Mouse (Mus musculus) neural tube, embryonic 15.5 days (tissue): ENCODE results near the gene Msi2. TPM values are rescaled to one million over a fixed set of nuclear protein-coding genes. Genes with fewer than 3 reads are reported as not detected.
A peak's percentile ranks its signal among the peaks of the same experiment; 100 is the strongest.

Experiments
- ATAC-seq: fragments of 200-750 bp; cut with Nextera tagmentation; 2 replicates; pipeline ENCODE4 v1.8.0; 2017; ENCODE audit warnings: mild to moderate bottlenecking, moderate TSS enrichment, moderate library complexity; ENCODE audit not compliant: low FRiP score
- H3K27ac ChIP-seq: fragments of 300-500 bp; sonication (generic); replicated peaks from 2 replicates; pipeline ENCODE4 v1.5.1; 2015; ENCODE audit warnings: mild to moderate bottlenecking, inconsistent platforms
- H3K27me3 ChIP-seq: fragments of 300-500 bp; sonication (generic); replicated peaks from 2 replicates; pipeline ENCODE4 v1.6.1; 2015; ENCODE audit warnings: inconsistent platforms
- H3K36me3 ChIP-seq: fragments of 300-500 bp; sonication (generic); 2 replicates; pipeline ENCODE4 v1.6.1; 2015; ENCODE audit warnings: inconsistent platforms
- H3K4me1 ChIP-seq: fragments of 300-500 bp; sonication (generic); 2 replicates; pipeline ENCODE4 v1.6.1; 2015; ENCODE audit warnings: inconsistent platforms
- H3K4me2 ChIP-seq: fragments of 300-500 bp; sonication (generic); 2 replicates; pipeline ENCODE4 v1.6.1; 2015; ENCODE audit warnings: inconsistent platforms, mild to moderate bottlenecking, moderate library complexity
- H3K4me3 ChIP-seq: fragments of 300-500 bp; sonication (generic); replicated peaks from 2 replicates; pipeline ENCODE4 v1.5.1; 2015; ENCODE audit warnings: mild to moderate bottlenecking, inconsistent platforms
- H3K9ac ChIP-seq: fragments of 300-500 bp; sonication (generic); replicated peaks from 2 replicates; pipeline ENCODE4 v1.6.1; 2015; ENCODE audit warnings: mild to moderate bottlenecking, inconsistent platforms
- H3K9me3 ChIP-seq: fragments of 300-500 bp; sonication (generic); replicated peaks from 2 replicates; pipeline ENCODE4 v1.6.1; 2016; ENCODE audit warnings: inconsistent platforms
- WGBS: fragments of 180-500 bp; shearing (Covaris S2); methylation state at CpG from one replicate; pipeline ENCODE4 v1.1.7; 2015; ENCODE audit warnings: mixed read lengths; 5-methylcytosine and 5-hydroxymethylcytosine counted together
- polyA plus RNA-seq: library from polyadenylated mRNA; unstranded; fragments of >200 nt; fragmentation: Nextera tagmentation; extraction: Ambion mirVana; gene quantifications from 2 replicates; pipeline ENCODE4 v1.2.1, GENCODE M21; 2015

Gene Msi2
- polyA plus RNA-seq, 1 experiment from 2014 or later: 20.7 TPM

DNA sequence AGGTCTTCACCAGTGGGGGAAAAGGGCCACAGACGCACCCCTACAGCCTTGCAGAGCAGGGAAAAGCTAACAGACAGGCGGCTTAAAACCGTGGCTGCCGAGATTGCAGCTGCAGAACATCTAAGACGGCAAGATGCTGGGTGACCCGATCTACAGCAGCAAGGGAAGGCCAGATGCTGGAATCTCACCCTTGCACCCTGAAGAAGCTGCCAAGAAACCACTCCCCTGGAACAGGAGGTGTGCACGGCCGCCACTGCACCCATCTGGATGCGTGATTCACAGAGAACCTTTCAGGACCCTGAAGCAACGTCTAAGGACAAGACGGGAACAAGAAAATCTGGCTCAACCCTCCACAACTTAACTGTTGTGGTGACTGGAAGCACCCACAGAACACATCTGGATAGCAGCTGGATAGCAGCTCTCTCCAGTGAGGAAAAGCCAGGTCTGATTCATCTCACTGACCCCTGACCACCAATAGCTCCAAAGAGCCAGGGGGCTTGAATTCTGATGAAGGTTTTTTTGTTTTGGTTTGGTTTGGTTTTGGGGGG lies 11.0 kb downstream of the Msi2 start:
- WGBS: 74% methylated on average over 11 of the region's 11 CpGs
- no peaks in the 10 kb centered on the region for H3K27me3 ChIP-seq
- H3K4me1 ChIP-seq: peaks cover 51% of the 10 kb centered on the region
- no peak overlapping the region for H3K27ac ChIP-seq
- no peak overlapping the region for H3K4me3 ChIP-seq
- no peak overlapping the region for H3K4me2 ChIP-seq
- peaks cover 19% of the 10 kb centered on the region for H3K36me3 ChIP-seq
- no peak overlapping the region for H3K9ac ChIP-seq
- H3K9me3 ChIP-seq: no peaks in the 10 kb centered on the region
- ATAC-seq: no peak

DNA sequence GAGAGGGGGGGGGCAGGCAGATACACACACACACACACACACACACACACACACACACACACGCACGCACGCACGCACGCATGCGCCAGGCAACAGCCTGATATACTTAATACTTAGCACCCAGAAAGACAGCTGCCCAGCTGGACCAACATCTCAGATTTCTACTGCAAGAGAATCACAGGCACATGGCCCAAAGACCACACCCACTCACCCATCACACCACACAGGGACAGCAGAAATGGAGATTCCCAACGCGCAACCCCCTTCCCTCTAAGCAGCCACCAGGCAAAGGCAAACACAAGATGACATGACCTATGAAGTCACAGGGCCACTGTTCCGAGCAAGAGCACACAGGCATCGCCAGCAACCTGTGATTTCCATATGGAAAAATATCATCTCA lies 13.6 kb downstream of the Msi2 start:
- H3K4me3 ChIP-seq: no peak overlapping the region
- 68% methylated on average over 10 of the region's 10 CpGs for WGBS
- no peak overlapping the region for H3K4me2 ChIP-seq
- no peaks in the 10 kb centered on the region for H3K9me3 ChIP-seq
- no peak for ATAC-seq
- H3K27me3 ChIP-seq: no peaks in the 10 kb centered on the region
- H3K27ac ChIP-seq: no peak overlapping the region
- H3K9ac ChIP-seq: no peak overlapping the region
- peaks cover 20% of the 10 kb centered on the region for H3K36me3 ChIP-seq
- H3K4me1 ChIP-seq: peaks cover 63% of the 10 kb centered on the region

DNA sequence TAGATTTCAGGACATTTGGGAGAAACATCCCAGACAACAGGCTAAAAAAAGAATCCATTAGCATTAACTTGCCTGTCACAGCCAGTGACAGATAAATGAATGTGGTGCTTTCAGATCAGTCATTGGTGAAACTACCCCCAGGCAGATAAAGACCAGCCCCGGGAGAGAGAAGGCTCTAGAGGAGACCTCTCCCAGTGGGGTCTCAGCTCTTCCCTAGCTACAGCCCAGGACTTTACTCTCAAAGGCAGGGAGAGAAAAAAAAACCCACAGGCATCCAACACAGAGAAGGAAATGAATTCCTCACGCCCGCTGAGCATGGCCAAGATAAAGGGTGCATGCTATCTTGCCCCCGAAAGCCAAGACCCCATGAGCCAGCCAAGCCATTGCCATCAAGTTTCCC lies 15.1 kb downstream of the Msi2 start:
- Histone ChIP-seq H3K36me3 (peaks cover 24% of the 10 kb centered on the region), H3K4me2 (no peak overlapping the region), H3K9ac (no peak overlapping the region), H3K27ac (peak overlapping the region; percentile 68), H3K27me3 (no peaks in the 10 kb centered on the region), H3K9me3 (no peaks in the 10 kb centered on the region), H3K4me1 (peaks cover 63% of the 10 kb centered on the region), H3K4me3 (no peak overlapping the region)
- no peak for ATAC-seq
- WGBS: 25% methylated on average over 4 of the region's 4 CpGs

DNA sequence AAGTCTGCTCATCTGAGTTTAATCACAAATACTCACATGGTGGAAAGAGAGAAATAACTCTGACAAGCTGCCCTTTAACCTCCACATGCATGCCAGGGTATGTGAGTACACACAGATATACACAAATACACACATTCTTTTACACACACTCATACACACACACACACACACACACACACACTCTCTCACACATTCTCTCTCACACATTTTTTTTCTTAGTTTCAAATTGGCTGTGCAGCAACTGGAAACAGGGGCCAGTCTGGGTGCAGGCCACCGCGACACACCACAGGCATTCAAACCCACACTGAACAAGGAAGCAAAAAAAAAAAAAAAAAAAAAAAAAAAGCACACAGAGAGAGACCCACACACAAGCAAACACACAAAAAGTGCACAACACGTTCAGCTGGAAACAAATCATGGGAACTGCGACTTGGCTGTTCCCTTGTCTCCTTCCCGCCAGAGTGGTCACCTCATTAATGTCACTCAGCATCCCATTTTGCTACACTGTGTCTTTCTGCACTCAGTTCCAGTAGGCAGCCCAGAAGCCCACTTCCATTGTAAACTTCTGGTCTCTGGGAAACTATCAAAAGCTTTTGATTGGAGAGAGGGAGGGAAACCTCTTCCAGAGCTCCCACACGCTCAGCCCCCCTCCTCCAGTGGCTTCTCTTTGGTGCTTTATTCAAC lies 16.2 kb downstream of the Msi2 start:
- WGBS: 28% methylated on average over 6 of the region's 6 CpGs
- Histone ChIP-seq H3K4me3 (no peak overlapping the region), H3K27ac (peak overlapping the region; percentile 68), H3K4me1 (peaks cover 66% of the 10 kb centered on the region), H3K36me3 (peaks cover 24% of the 10 kb centered on the region), H3K4me2 (no peak overlapping the region), H3K9me3 (no peaks in the 10 kb centered on the region), H3K27me3 (no peaks in the 10 kb centered on the region), H3K9ac (no peak overlapping the region)
- peak; percentile 36; the same call in 1 of the 2 replicates for ATAC-seq

DNA sequence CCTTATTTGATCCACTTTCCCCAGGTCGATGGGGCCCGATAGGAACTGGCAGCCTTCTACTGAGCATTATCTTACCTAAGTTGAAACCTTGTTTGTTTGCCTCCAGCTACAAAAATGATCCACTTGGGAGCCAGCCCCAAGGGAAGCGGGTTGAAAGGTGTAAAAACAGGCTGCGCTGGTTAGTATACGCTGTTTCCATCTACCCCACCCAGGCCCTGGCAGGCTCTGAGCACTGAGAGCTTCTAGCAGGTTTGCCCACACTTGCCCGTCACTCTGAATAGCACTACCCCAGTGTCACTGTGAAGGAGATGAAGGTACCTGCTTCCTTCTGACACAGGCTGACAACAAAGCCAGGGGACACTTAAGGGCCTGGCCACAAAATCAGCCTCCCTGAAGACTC lies 17.3 kb downstream of the Msi2 start:
- H3K9me3 ChIP-seq: no peaks in the 10 kb centered on the region
- no peak overlapping the region for H3K4me3 ChIP-seq
- H3K9ac ChIP-seq: no peak overlapping the region
- ATAC-seq: no peak
- H3K36me3 ChIP-seq: peaks cover 20% of the 10 kb centered on the region
- peaks cover 73% of the 10 kb centered on the region for H3K4me1 ChIP-seq
- H3K27me3 ChIP-seq: no peaks in the 10 kb centered on the region
- H3K4me2 ChIP-seq: no peak overlapping the region
- no peak overlapping the region for H3K27ac ChIP-seq
- 81% methylated on average over 6 of the region's 6 CpGs for WGBS

DNA sequence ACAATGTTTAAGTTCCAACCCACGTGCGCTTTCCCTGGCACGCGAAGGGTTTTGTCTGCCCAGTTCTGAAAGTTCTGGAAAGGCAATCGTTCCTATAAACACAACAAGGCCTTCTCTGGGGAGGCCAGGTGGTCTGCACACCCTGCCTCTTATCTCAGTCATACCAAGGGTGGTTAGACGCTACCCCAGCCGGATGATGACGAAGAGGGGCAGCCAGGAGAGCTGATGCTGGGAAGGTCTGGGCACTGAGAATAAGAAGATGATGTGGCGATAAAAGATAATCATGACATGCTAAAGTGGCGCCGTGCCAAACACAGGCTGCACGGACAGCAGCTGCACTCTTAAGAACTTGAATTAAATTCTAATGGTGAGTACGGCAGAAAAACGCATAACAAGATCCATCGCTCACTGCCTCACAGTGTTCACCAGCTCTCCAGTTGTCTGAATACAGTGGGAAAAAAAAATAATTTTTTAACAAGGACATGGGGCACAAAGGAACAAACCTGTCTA lies 18.1 kb downstream of the Msi2 start:
- Histone ChIP-seq H3K4me1 (peaks cover 76% of the 10 kb centered on the region), H3K27ac (no peak overlapping the region), H3K36me3 (peaks cover 16% of the 10 kb centered on the region), H3K9ac (no peak overlapping the region), H3K4me2 (no peak overlapping the region), H3K9me3 (no peaks in the 10 kb centered on the region), H3K4me3 (no peak overlapping the region), H3K27me3 (no peaks in the 10 kb centered on the region)
- no peak for ATAC-seq
- WGBS: 57% methylated on average over 15 of the region's 15 CpGs

DNA sequence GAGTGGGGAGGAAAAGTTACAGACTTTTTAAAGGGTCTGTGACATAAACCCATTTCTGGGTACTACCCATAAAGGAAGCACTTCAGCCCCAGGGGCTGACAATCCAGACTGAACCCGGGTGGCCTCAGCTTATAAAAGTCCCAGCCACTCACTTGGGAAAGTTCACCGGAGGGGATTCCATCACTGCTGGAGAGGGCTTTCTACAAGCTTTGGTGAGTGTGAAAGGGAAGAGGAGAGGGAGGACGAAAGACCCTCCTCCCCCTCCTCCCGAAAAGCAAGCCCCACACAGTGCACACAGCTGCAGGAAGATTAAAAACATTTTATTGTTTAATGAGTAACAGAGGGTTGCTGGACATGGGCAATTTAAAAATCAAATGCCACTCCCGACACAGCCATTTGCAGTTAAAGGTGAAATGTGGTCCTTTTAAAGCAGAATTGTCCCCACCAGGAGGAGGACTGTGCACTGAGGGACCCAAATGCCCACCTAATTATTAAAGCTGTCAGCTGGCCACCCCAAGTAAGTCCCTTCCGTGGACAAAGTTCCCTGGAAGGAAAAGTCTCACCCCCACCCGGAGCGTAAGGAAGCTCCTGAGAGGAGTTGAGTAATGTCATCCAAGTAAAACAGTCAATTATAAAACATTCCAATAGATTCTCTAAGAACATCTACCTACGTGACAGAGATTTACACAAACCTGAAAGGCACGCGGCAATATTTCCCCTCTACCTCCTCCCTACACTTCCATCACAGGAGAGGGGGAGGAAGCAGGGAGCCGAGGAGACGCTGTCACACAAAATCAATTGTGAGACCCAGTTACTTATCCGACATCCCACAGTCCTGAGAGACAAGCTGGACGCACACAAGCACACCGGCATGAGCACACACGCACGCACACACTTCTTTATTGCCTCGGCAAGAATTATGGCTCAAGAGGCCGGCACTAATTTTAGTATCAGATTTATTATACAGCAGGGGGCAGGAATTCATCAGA lies 24.1 kb downstream of the Msi2 start:
- ATAC-seq: no peak
- peaks cover 81% of the 10 kb centered on the region for H3K4me1 ChIP-seq

DNA sequence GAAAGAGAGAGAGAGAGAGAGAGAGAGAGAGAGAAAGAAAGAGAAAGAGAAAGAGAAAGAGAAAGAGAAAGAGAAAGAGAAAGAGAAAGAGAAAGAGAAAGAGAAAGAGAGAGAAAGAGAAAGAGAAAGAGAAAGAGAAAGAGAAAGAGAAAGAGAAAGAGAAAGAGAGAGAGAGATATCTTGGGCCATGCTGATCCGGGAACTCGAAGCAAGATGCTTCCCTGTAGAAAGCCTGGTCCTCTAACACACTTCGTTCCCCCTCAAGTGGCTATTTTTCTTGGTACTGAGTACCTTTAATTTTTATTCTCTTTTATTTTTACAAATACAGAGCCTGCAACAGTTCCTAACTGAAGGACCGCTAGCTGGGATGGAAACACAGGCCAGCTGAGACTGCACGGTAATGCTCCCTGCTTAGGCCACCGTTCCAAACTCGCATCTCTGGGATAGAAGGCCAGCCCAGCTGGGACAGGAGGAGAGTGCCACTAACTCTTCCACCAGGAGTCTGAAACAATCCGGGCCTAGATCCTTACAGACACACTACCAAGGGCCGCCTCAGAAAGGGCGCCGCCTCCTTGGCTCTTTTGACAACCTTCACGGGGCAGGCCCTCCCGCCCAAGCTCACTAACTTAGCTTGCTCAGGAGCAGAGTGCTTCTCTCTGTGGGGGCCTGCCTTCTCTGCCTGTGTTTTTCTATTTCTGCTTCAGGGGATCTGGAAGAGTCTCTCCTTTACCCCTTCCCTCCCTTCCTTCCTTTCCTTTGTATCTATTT lies 25.1 kb downstream of the Msi2 start:
- peak overlapping the region; percentile 28; the same call in 1 of the 2 replicates for H3K27ac ChIP-seq
- no peak overlapping the region for H3K4me2 ChIP-seq
- H3K36me3 ChIP-seq: no peaks in the 10 kb centered on the region
- H3K4me1 ChIP-seq: peaks cover 82% of the 10 kb centered on the region
- H3K27me3 ChIP-seq: no peaks in the 10 kb centered on the region
- 34% methylated on average over 13 of the region's 13 CpGs for WGBS
- no peak overlapping the region for H3K9ac ChIP-seq
- ATAC-seq: no peak
- H3K9me3 ChIP-seq: no peaks in the 10 kb centered on the region
- no peak overlapping the region for H3K4me3 ChIP-seq

More for the DNA sequence above, 24.1 kb downstream of the Msi2 start:
- Histone ChIP-seq H3K4me3 (no peak overlapping the region), H3K27me3 (no peaks in the 10 kb centered on the region), H3K9me3 (no peaks in the 10 kb centered on the region), H3K4me2 (peak overlapping the region; percentile 10; the same call in 1 of the 2 replicates), H3K27ac (no peak overlapping the region; the same call in 1 of the 2 replicates), H3K36me3 (no peaks in the 10 kb centered on the region), H3K9ac (no peak overlapping the region)
- 9% methylated on average over 20 of the region's 20 CpGs for WGBS

DNA sequence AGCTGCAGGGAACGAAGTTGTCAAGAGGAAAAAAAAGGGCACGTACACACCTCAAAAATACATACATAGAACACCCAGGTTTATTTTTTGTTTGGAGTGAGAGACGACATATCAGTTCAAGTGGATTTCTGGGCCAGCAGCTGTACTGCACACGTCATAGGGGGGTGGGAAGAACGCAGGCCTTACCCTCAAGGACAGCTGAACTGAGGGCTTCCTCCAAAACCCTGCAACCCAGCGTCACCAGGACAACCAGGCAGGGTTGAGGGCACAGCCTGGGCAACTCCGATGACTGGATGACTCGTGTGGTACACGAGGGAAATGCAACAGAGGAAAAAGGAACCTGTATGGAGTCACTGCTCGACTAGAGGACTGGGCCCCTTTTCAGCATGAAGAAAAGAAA lies 25.9 kb downstream of the Msi2 start:
- Histone ChIP-seq H3K36me3 (no peaks in the 10 kb centered on the region), H3K4me1 (peaks cover 77% of the 10 kb centered on the region), H3K9me3 (no peaks in the 10 kb centered on the region), H3K4me3 (no peak overlapping the region), H3K27me3 (no peaks in the 10 kb centered on the region), H3K9ac (no peak overlapping the region), H3K4me2 (no peak overlapping the region), H3K27ac (no peak overlapping the region)
- ATAC-seq: no peak
- 29% methylated on average over 7 of the region's 10 CpGs for WGBS

DNA sequence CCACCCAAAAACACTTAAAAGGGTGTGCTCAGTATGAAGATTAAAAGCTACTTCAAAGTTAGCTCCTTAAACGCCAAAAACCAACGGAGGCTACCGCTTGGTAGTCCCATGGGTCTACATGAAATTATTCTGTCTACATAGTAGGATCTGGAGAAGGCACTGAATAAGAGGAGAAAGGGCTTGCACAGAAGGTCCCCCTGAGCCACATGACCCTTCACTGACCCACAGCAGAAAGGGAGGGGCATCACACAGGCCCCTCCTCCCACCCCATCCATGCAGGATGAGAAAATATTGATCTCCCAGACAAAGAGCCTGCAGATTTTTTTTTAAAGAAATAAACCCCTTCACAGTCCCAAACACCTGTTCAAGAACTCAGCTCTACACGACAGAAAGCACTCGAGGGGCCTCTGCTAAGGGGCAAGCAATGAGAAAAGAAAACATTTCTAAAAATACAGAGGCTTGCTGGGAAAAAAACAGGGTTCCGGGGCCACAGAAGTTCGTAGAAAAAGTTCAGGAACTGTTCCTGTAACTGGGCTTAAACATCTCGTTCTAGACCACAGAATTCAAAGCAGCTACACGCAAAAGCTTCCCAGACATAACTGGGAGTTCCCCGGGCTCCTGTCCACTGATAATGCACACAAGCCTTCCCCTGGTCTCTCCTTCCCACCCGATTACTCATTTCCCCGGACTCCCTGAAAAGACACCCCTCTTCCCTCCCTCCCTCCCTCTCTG lies 27.6 kb downstream of the Msi2 start:
- 12% methylated on average over 12 of the region's 12 CpGs for WGBS
- H3K27me3 ChIP-seq: no peaks in the 10 kb centered on the region
- H3K4me3 ChIP-seq: no peak overlapping the region
- H3K4me1 ChIP-seq: peaks cover 76% of the 10 kb centered on the region
- ATAC-seq: no peak
- no peak overlapping the region for H3K9ac ChIP-seq
- no peak overlapping the region for H3K27ac ChIP-seq
- H3K36me3 ChIP-seq: no peaks in the 10 kb centered on the region
- H3K4me2 ChIP-seq: no peak overlapping the region; the same call in 1 of the 2 replicates
- H3K9me3 ChIP-seq: no peaks in the 10 kb centered on the region
